Mouse (Mus musculus) hindbrain, postnatal 0 days (tissue): ENCODE measurements around the gene Cnst. TPM values are rescaled to one million over a fixed set of nuclear protein-coding genes. Genes with fewer than 3 reads are reported as not detected.
A peak's percentile ranks its signal among the peaks of the same experiment; 100 is the strongest.
"Not testable (repeated sequence)": the region's sequence is repeated elsewhere in the genome, so short reads cannot be mapped to it uniquely, and the experiment has no call there.

Source experiments
- ATAC-seq: fragments of 200-750 bp; cut with Nextera tagmentation; 2 replicates; pipeline ENCODE4 v1.8.0; 2017; ENCODE audit warnings: mild to moderate bottlenecking, moderate TSS enrichment, moderate library complexity
- DNase-seq: peaks from one replicate; pipeline ENCODE4 v3.0.0-alpha.2; 2015; ENCODE audit warnings: low spot score
- H3K27ac ChIP-seq: fragments of 300-500 bp; sonication (generic); 2 replicates; pipeline ENCODE4 v1.5.1; 2014; ENCODE audit warnings: mild to moderate bottlenecking
- H3K27me3 ChIP-seq: fragments of 300-500 bp; sonication (generic); 2 replicates; pipeline ENCODE4 v1.6.1; 2014; ENCODE audit warnings: low read length, mixed read lengths; ENCODE audit not compliant: insufficient read depth
- H3K36me3 ChIP-seq: fragments of 300-500 bp; sonication (generic); 2 replicates; pipeline ENCODE4 v1.6.1; 2014; ENCODE audit warnings: low read length, mixed read lengths; ENCODE audit not compliant: insufficient read depth
- H3K4me1 ChIP-seq: fragments of 300-500 bp; sonication (generic); 2 replicates; pipeline ENCODE4 v1.6.1; 2014; ENCODE audit warnings: antibody characterized with exemption, low read length, mixed read lengths; ENCODE audit not compliant: insufficient read depth
- H3K4me2 ChIP-seq: fragments of 300-500 bp; sonication (generic); 2 replicates; pipeline ENCODE4 v1.6.1; 2014; ENCODE audit warnings: low read depth, mild to moderate bottlenecking, low read length, moderate library complexity, mixed read lengths
- H3K4me3 ChIP-seq: fragments of 300-500 bp; sonication (generic); 2 replicates; pipeline ENCODE4 v1.5.1; 2014; ENCODE audit warnings: low read length
- H3K9ac ChIP-seq: fragments of 300-500 bp; sonication (generic); replicated peaks from 2 replicates; pipeline ENCODE4 v1.6.1; 2014; ENCODE audit warnings: mild to moderate bottlenecking, low read length, moderate library complexity, mixed read lengths
- H3K9me3 ChIP-seq: fragments of 300-500 bp; sonication (generic); 2 replicates; pipeline ENCODE4 v1.6.1; 2016; ENCODE audit warnings: low read length, mixed read lengths
- CTCF ChIP-seq: IDR thresholded peaks from 2 replicates; pipeline ENCODE4 v1.5.1; 2016; ENCODE audit warnings: antibody characterized with exemption, control low read depth, low read depth
- WGBS: fragments of 180-500 bp; shearing (Covaris S2); extraction: QIAGEN DNeasy Blood & Tissue Kit; methylation state at CpG from one replicate; pipeline ENCODE4 v1.1.7; 2014; 5-methylcytosine and 5-hydroxymethylcytosine counted together
- polyA plus RNA-seq: library from polyadenylated mRNA; unstranded; fragments of >200 nt; fragmentation: Nextera tagmentation; extraction: Ambion mirVana; gene quantifications from 2 replicates; pipeline ENCODE4 v1.2.1, GENCODE M21; 2015
- total RNA-seq: library from RNA; depleted of rRNA; stranded (reverse); fragments of >200 nt; gene quantifications from 2 replicates; pipeline ENCODE4 v1.2.3, GENCODE M21; 2014

Gene Cnst
- total and polyA plus RNA-seq, 2 experiments from 2014 or later, result 16.3 to 30.2 TPM

DNA sequence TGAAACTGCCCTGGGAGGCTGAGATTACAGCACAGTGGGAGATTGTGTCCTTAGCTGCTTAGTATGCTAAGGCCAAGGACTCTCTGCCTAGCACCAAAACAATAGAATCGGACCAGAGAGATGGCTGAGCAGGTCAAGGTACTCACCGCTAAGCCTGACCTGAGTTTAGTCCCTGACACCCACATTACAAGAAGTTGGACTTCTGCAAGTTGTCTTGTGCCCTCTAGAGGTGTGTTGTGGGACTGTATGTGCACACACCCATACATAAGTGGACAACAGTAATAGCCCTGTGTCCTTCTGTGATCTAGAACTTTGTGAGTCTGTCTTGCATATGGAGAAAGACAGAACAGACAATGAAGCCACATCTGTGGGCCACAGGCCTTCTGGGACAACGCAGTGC, 88.0 kb downstream of the Cnst start:
- ATAC-seq (no peak), DNase-seq (no peak)
- WGBS, result 83% methylated on average over 3 of the region's 3 CpGs

DNA sequence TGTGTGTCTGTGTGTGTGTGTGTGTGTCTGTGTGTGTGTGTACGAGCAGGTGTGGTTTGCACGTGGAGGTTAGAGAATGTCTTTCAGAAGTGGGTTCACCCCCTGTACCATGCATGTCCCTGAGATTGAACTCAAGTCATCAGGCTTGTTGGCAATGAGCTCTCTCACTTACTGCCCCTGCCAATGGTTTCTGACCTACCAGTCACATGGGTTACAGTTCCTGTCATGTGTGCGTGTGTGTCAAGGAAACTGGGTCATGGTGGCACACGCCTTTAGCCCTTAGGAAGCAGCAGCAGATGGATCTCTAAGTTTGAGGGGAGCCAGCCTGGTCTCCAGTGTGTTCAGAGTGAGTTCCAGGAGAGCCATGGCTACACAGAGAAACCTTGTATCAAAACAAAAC, 96.6 kb downstream of the Cnst start:
- ATAC-seq (no peak), DNase-seq (no peak)
- TF ChIP-seq CTCF, result no peak
- H3K4me2 ChIP-seq, result no peak overlapping the region
- H3K4me1 ChIP-seq, result 0 out of 2 replicates have a peak, but pooled peaks cover 3% of the 10 kb centered on the region
- H3K27ac ChIP-seq, result no peak overlapping the region
- H3K9me3 ChIP-seq, result no peaks in the 10 kb centered on the region
- no peak overlapping the region for H3K9ac ChIP-seq
- WGBS, result 85% methylated on average over 4 of the region's 4 CpGs
- no peak overlapping the region for H3K4me3 ChIP-seq
- no peaks in the 10 kb centered on the region for H3K27me3 ChIP-seq
- no peaks in the 10 kb centered on the region for H3K36me3 ChIP-seq

More for the DNA sequence above, 88.0 kb downstream of the Cnst start:
- H3K4me2 ChIP-seq, result no peak overlapping the region
- no peaks in the 10 kb centered on the region for H3K4me1 ChIP-seq
- no peaks in the 10 kb centered on the region for H3K36me3 ChIP-seq
- peak; percentile 36; the same call in 1 of the 2 replicates for TF ChIP-seq CTCF
- no peak overlapping the region for H3K4me3 ChIP-seq
- no peaks in the 10 kb centered on the region for H3K27me3 ChIP-seq
- no peak overlapping the region for H3K9ac ChIP-seq
- no peak overlapping the region for H3K27ac ChIP-seq
- no peaks in the 10 kb centered on the region for H3K9me3 ChIP-seq

DNA sequence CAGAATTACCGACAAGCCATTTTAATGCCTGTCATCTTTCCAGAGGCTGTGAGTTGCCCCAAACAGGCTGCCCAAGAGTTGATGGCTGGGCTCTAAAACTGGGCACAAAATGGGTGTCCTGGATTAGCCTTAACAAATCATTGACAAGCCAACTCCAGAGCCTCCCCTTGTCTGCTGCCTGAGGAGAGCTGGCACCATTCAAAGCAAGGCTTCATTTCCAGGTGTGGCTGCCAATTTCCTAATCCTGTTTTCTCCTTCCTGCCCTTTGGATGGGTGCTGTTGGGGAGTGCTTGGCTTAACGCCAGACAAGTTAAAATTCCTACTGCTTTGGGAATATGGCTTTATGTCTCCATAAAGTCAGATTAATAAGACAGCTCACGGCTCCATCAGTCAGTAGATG, 98.0 kb downstream of the Cnst start:
- no peak for TF ChIP-seq CTCF
- WGBS, result 48% methylated on average over 3 of the region's 3 CpGs

GRCm38 (mm10) chr1:179645101-179645979, 99.2 kb downstream of the Cnst start:
- ATAC-seq (peak; percentile 85), DNase-seq (peak; percentile 88)
- peak; percentile 86 for TF ChIP-seq CTCF
- 58% methylated on average over 13 of the region's 13 CpGs for WGBS
- Histone ChIP-seq H3K27ac (no peak overlapping the region), H3K27me3 (no peaks in the 10 kb centered on the region), H3K9ac (no peak overlapping the region), H3K4me2 (peak overlapping the region; percentile 46), H3K4me1 (0 out of 2 replicates have a peak, but pooled peaks cover 3% of the 10 kb centered on the region), H3K4me3 (peak overlapping the region; percentile 20; the same call in 1 of the 2 replicates), H3K9me3 (no peaks in the 10 kb centered on the region), H3K36me3 (no peaks in the 10 kb centered on the region)

More for the DNA sequence above, 98.0 kb downstream of the Cnst start:
- DNase-seq (peak; percentile 62), ATAC-seq (no peak)
- Histone ChIP-seq H3K4me1 (0 out of 2 replicates have a peak, but pooled peaks cover 3% of the 10 kb centered on the region), H3K27me3 (no peaks in the 10 kb centered on the region), H3K27ac (no peak overlapping the region), H3K9me3 (no peaks in the 10 kb centered on the region), H3K36me3 (no peaks in the 10 kb centered on the region), H3K4me2 (no peak overlapping the region), H3K9ac (no peak overlapping the region), H3K4me3 (no peak overlapping the region)

DNA sequence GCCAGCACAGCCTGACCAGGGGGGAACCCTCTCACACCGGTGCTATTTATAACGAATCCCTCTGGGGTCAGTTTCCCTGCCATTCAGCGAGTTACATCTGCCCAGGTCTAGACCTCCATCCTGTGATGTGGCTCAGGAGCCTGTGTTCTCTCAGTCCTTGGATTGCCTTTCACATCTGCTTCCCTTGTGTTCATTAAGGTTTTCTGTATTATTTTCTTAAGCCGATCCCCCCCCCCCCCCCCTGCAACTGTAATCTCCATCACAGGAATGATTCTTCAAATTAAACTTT, 99.8 kb downstream of the Cnst start:
- H3K9ac ChIP-seq, result no peak overlapping the region
- peak overlapping the region; percentile 20; the same call in 1 of the 2 replicates for H3K4me3 ChIP-seq
- no peak for ATAC-seq
- H3K4me1 ChIP-seq, result 0 out of 2 replicates have a peak, but pooled peaks cover 3% of the 10 kb centered on the region
- H3K27me3 ChIP-seq, result no peaks in the 10 kb centered on the region
- no peak for TF ChIP-seq CTCF
- H3K9me3 ChIP-seq, result no peaks in the 10 kb centered on the region
- no peak for DNase-seq
- H3K4me2 ChIP-seq, result peak overlapping the region; percentile 46
- H3K36me3 ChIP-seq, result no peaks in the 10 kb centered on the region
- 22% methylated on average over 4 of the region's 4 CpGs for WGBS
- no peak overlapping the region for H3K27ac ChIP-seq

GRCm38 (mm10) chr1:179648678-179649077, 102.5 kb downstream of the Cnst start:
- H3K4me3 ChIP-seq, H3K9me3 ChIP-seq, H3K4me1 ChIP-seq, ATAC-seq, H3K27me3 ChIP-seq, H3K4me2 ChIP-seq, H3K9ac ChIP-seq, H3K36me3 ChIP-seq, H3K27ac ChIP-seq: not testable (repeated sequence)
- DNase-seq, result peak; percentile 43
- 66% methylated on average over 4 of the region's 5 CpGs for WGBS

DNA sequence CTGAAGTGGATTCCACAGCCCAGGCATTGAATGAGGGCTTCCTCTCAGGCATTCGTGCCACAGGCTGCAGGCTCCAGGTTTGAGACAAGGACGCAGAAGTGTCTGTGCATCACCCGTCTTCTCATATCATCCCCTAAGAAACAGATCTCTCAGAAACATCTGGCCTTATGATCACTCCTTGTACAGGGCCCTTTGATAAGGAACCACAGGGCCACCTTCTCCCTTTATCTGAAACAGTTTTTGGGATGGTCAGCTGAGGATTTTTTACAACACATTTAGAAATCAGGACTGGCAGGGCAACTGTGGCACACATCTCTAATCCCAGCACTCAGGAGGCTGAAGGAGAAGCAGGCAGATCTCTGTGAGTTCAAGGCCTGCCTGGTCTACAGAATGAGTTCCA, 103.2 kb downstream of the Cnst start:
- TF ChIP-seq CTCF, result no peak
- no peaks in the 10 kb centered on the region for H3K4me1 ChIP-seq
- H3K9ac ChIP-seq, result no peak overlapping the region
- H3K4me2 ChIP-seq, result no peak overlapping the region
- DNase-seq (no peak), ATAC-seq (no peak)
- H3K4me3 ChIP-seq, result no peak overlapping the region
- H3K27me3 ChIP-seq, result no peaks in the 10 kb centered on the region
- H3K36me3 ChIP-seq, result no peaks in the 10 kb centered on the region
- no peak overlapping the region for H3K27ac ChIP-seq
- WGBS, result 79% methylated on average over 3 of the region's 3 CpGs
- H3K9me3 ChIP-seq, result no peaks in the 10 kb centered on the region
